Mouse (Mus musculus): ENCODE results near the gene Srarp. TPM values are rescaled to one million over a fixed set of nuclear protein-coding genes. Genes with fewer than 3 reads are reported as not detected.

Srarp gene
- total and polyA plus RNA-seq, 2 experiments: not detected

GRCm38 (mm10) chr4:141461576-141461975, 25.7 kb upstream of the Srarp start:
- WGBS: 97% methylated on average over 12 of the region's 12 CpGs
- TF ChIP-seq POLR2A (IDR thresholded peaks at IDR 0.05; ENCODE audit: extremely low read depth, insufficient read depth, low read length) (no peak), CTCF (IDR thresholded peaks at IDR 0.05; ENCODE audit: low read depth, low read length) (no peak)
- Histone ChIP-seq H3K4me3 (ENCODE audit: insufficient read depth, low read depth, low read length) (no peak overlapping the region), H3K36me3 (ENCODE audit: control insufficient read depth, insufficient read depth, low read length) (peaks cover 11% of the 10 kb centered on the region), H3K79me2 (ENCODE audit: control insufficient read depth, insufficient read depth, low read length) (peaks cover 1% of the 10 kb centered on the region; the same call in 1 of the 2 replicates), H3K27ac (replicated peaks; ENCODE audit: insufficient read depth, low read depth, low read length) (no peak overlapping the region), H3K4me1 (ENCODE audit: control insufficient read depth, insufficient read depth, low read length) (peaks cover 2% of the 10 kb centered on the region; the same call in 1 of the 2 replicates), H3K9ac (ENCODE audit: low read depth, low read length) (no peak overlapping the region), H3K27me3 (ENCODE audit: control insufficient read depth, insufficient read depth, low read length) (no peaks in the 10 kb centered on the region)
- DNase-seq (ENCODE audit: extremely low read depth, low read depth, low spot score): no peak

- H3K9ac ChIP-seq (ENCODE audit: low read depth, low read length): no peak overlapping the region
- no peak overlapping the region for H3K27ac ChIP-seq (replicated peaks; ENCODE audit: insufficient read depth, low read depth, low read length)
- H3K79me2 ChIP-seq (ENCODE audit: control insufficient read depth, insufficient read depth, low read length): peaks cover 6% of the 10 kb centered on the region; the same call in 1 of the 2 replicates
- 92% methylated on average over 12 of the region's 12 CpGs for WGBS
- peaks cover 11% of the 10 kb centered on the region for H3K36me3 ChIP-seq (ENCODE audit: control insufficient read depth, insufficient read depth, low read length)
- peaks cover 2% of the 10 kb centered on the region; the same call in 1 of the 2 replicates for H3K4me1 ChIP-seq (ENCODE audit: control insufficient read depth, insufficient read depth, low read length)
- H3K4me3 ChIP-seq (ENCODE audit: insufficient read depth, low read depth, low read length): no peak overlapping the region
- no peak for DNase-seq (ENCODE audit: extremely low read depth, low read depth, low spot score)
- H3K27me3 ChIP-seq (ENCODE audit: control insufficient read depth, insufficient read depth, low read length): no peaks in the 10 kb centered on the region
- TF ChIP-seq POLR2A (IDR thresholded peaks at IDR 0.05; ENCODE audit: extremely low read depth, insufficient read depth, low read length) (no peak), CTCF (IDR thresholded peaks at IDR 0.05; ENCODE audit: low read depth, low read length) (no peak)
Observed at GRCm38 (mm10) chr4:141461088-141461487, 25.2 kb upstream of the Srarp start.

- 80% methylated on average over 4 of the region's 4 CpGs for WGBS
- TF ChIP-seq CTCF (IDR thresholded peaks at IDR 0.05; ENCODE audit: low read depth, low read length) (no peak), POLR2A (IDR thresholded peaks at IDR 0.05; ENCODE audit: extremely low read depth, insufficient read depth, low read length) (no peak)
Observed at GRCm38 (mm10) chr4:141460481-141460880, 24.6 kb upstream of the Srarp start.

GRCm38 (mm10) chr4:141459766-141460165, 23.9 kb upstream of the Srarp start:
- Histone ChIP-seq H3K27me3 (ENCODE audit: control insufficient read depth, insufficient read depth, low read length) (no peaks in the 10 kb centered on the region), H3K4me1 (ENCODE audit: control insufficient read depth, insufficient read depth, low read length) (peaks cover 2% of the 10 kb centered on the region; the same call in 1 of the 2 replicates), H3K79me2 (ENCODE audit: control insufficient read depth, insufficient read depth, low read length) (peaks cover 7% of the 10 kb centered on the region; the same call in 1 of the 2 replicates), H3K27ac (replicated peaks; ENCODE audit: insufficient read depth, low read depth, low read length) (no peak overlapping the region), H3K4me3 (ENCODE audit: insufficient read depth, low read depth, low read length) (no peak overlapping the region), H3K36me3 (ENCODE audit: control insufficient read depth, insufficient read depth, low read length) (peaks cover 8% of the 10 kb centered on the region), H3K9ac (ENCODE audit: low read depth, low read length) (no peak overlapping the region)
- TF ChIP-seq CTCF (IDR thresholded peaks at IDR 0.05; ENCODE audit: low read depth, low read length): no peak
- TF ChIP-seq POLR2A (IDR thresholded peaks at IDR 0.05; ENCODE audit: extremely low read depth, insufficient read depth, low read length): no peak
- no peak for DNase-seq (ENCODE audit: extremely low read depth, low read depth, low spot score)
- WGBS: 95% methylated on average over 9 of the region's 9 CpGs

More at GRCm38 (mm10) chr4:141460481-141460880, 24.6 kb upstream of the Srarp start:
- peaks cover 11% of the 10 kb centered on the region for H3K36me3 ChIP-seq (ENCODE audit: control insufficient read depth, insufficient read depth, low read length)
- peaks cover 7% of the 10 kb centered on the region; the same call in 1 of the 2 replicates for H3K79me2 ChIP-seq (ENCODE audit: control insufficient read depth, insufficient read depth, low read length)
- no peaks in the 10 kb centered on the region for H3K27me3 ChIP-seq (ENCODE audit: control insufficient read depth, insufficient read depth, low read length)
- DNase-seq (ENCODE audit: extremely low read depth, low read depth, low spot score): no peak
- no peak overlapping the region for H3K9ac ChIP-seq (ENCODE audit: low read depth, low read length)
- H3K27ac ChIP-seq (replicated peaks; ENCODE audit: insufficient read depth, low read depth, low read length): no peak overlapping the region
- H3K4me3 ChIP-seq (ENCODE audit: insufficient read depth, low read depth, low read length): no peak overlapping the region
- peaks cover 2% of the 10 kb centered on the region; the same call in 1 of the 2 replicates for H3K4me1 ChIP-seq (ENCODE audit: control insufficient read depth, insufficient read depth, low read length)

- no peak overlapping the region for H3K27ac ChIP-seq (replicated peaks; ENCODE audit: insufficient read depth, low read depth, low read length)
- H3K36me3 ChIP-seq (ENCODE audit: control insufficient read depth, insufficient read depth, low read length): peaks cover under 1% of the 10 kb centered on the region
- H3K4me1 ChIP-seq (ENCODE audit: control insufficient read depth, insufficient read depth, low read length): peaks cover 4% of the 10 kb centered on the region; the same call in 1 of the 2 replicates
- H3K9ac ChIP-seq (ENCODE audit: low read depth, low read length): no peak overlapping the region
- TF ChIP-seq POLR2A (IDR thresholded peaks at IDR 0.05; ENCODE audit: extremely low read depth, insufficient read depth, low read length) (no peak), CTCF (IDR thresholded peaks at IDR 0.05; ENCODE audit: low read depth, low read length) (no peak)
- 94% methylated on average over 3 of the region's 3 CpGs for WGBS
- DNase-seq (ENCODE audit: extremely low read depth, low read depth, low spot score): no peak
- peaks cover 7% of the 10 kb centered on the region; the same call in 1 of the 2 replicates for H3K79me2 ChIP-seq (ENCODE audit: control insufficient read depth, insufficient read depth, low read length)
- no peaks in the 10 kb centered on the region for H3K27me3 ChIP-seq (ENCODE audit: control insufficient read depth, insufficient read depth, low read length)
- H3K4me3 ChIP-seq (ENCODE audit: insufficient read depth, low read depth, low read length): no peak overlapping the region
Observed at GRCm38 (mm10) chr4:141458888-141459287, 23.0 kb upstream of the Srarp start.

GRCm38 (mm10) chr4:141458236-141458635, 22.3 kb upstream of the Srarp start:
- H3K9ac ChIP-seq (ENCODE audit: low read depth, low read length): no peak overlapping the region
- DNase-seq (ENCODE audit: extremely low read depth, low read depth, low spot score): no peak
- no peak overlapping the region for H3K4me3 ChIP-seq (ENCODE audit: insufficient read depth, low read depth, low read length)
- no peak overlapping the region for H3K27ac ChIP-seq (replicated peaks; ENCODE audit: insufficient read depth, low read depth, low read length)
- H3K36me3 ChIP-seq (ENCODE audit: control insufficient read depth, insufficient read depth, low read length): no peaks in the 10 kb centered on the region
- peaks cover 2% of the 10 kb centered on the region; the same call in 1 of the 2 replicates for H3K4me1 ChIP-seq (ENCODE audit: control insufficient read depth, insufficient read depth, low read length)
- TF ChIP-seq CTCF (IDR thresholded peaks at IDR 0.05; ENCODE audit: low read depth, low read length): no peak
- no peak for TF ChIP-seq POLR2A (IDR thresholded peaks at IDR 0.05; ENCODE audit: extremely low read depth, insufficient read depth, low read length)
- peaks cover 11% of the 10 kb centered on the region; the same call in 1 of the 2 replicates for H3K79me2 ChIP-seq (ENCODE audit: control insufficient read depth, insufficient read depth, low read length)
- no peaks in the 10 kb centered on the region for H3K27me3 ChIP-seq (ENCODE audit: control insufficient read depth, insufficient read depth, low read length)
- WGBS: 57% methylated on average over 7 of the region's 7 CpGs
